Mouse (Mus musculus): ENCODE data around the gene Col5a1.

GRCm38 (mm10) chr2:27864491-27865365 is 21.5 kb upstream of the Col5a1 start:
- TF ChIP-seq CTCF (IDR thresholded peaks at IDR 0.05; ENCODE audit: extremely low read depth, insufficient read length, insufficient replicate concordance, low read depth, low read length): no peak
- no peak for TF ChIP-seq POLR2A (IDR thresholded peaks at IDR 0.05; ENCODE audit: low read depth, low read length)

All from small intestine, adult 2 months (tissue).